Mouse (Mus musculus): Measurements from ENCODE around the gene Dcdc2c.

The Dcdc2c gene

GRCm38 (mm10) chr12:28460951-28461431, 91.2 kb downstream of the Dcdc2c start:
- in situ Hi-C loops (cut with MboI, MseI) = no loop called here

- in situ Hi-C loops (cut with MboI, MseI) = no loop called here
These were observed 91.7 kb downstream of the Dcdc2c start for GRCm38 (mm10) chr12:28460523-28460922.

- in situ Hi-C loops (cut with MboI, MseI) = no loop called here
These were observed 93.4 kb downstream of the Dcdc2c start for GRCm38 (mm10) chr12:28458786-28459185.

- in situ Hi-C loops (cut with MboI, MseI) = loop anchor here in 1 of 2 experiments (5.0 kb wide), 1 partner anchor 1904 kb away; no protein-coding TSS in a partner anchor
These were observed 115.7 kb downstream of the Dcdc2c start for GRCm38 (mm10) chr12:28436536-28436935.

- in situ Hi-C loops (cut with MboI, MseI) = no loop called here
These were observed 119.5 kb downstream of the Dcdc2c start for GRCm38 (mm10) chr12:28432729-28433067.

GRCm38 (mm10) chr12:28431832-28432728, 120.1 kb downstream of the Dcdc2c start:
- in situ Hi-C loops (cut with MboI, MseI) = no loop called here

GRCm38 (mm10) chr12:28429856-28430255, 122.3 kb downstream of the Dcdc2c start:
- in situ Hi-C loops (cut with MboI, MseI) = loop anchor here in 1 of 2 experiments (5.0 kb wide), 1 partner anchor 1898 kb away; no protein-coding TSS in a partner anchor

- in situ Hi-C loops (cut with MboI, MseI) = no loop called here
These were observed 135.2 kb downstream of the Dcdc2c start for GRCm38 (mm10) chr12:28416957-28417356.

- in situ Hi-C loops (cut with MboI, MseI) = no loop called here
These were observed 144.4 kb downstream of the Dcdc2c start for GRCm38 (mm10) chr12:28407656-28408405.

GRCm38 (mm10) chr12:28402256-28402655, 149.9 kb downstream of the Dcdc2c start:
- in situ Hi-C loops (cut with MboI, MseI) = no loop called here

- in situ Hi-C loops (cut with MboI, MseI) = no loop called here
These were observed 150.8 kb downstream of the Dcdc2c start for GRCm38 (mm10) chr12:28401372-28401771.

- in situ Hi-C loops (cut with MboI, MseI) = no loop called here
These were observed 160.1 kb downstream of the Dcdc2c start for GRCm38 (mm10) chr12:28392129-28392528.
